Mouse (Mus musculus): ENCODE data around the gene Asrgl1. TPM values are rescaled to one million over a fixed set of nuclear protein-coding genes. Genes with fewer than 3 reads are reported as not detected.
A peak's percentile ranks its signal among the peaks of the same experiment; 100 is the strongest.
"Not testable (repeated sequence)": the region's sequence is repeated elsewhere in the genome, so short reads cannot be mapped to it uniquely, and the experiment has no call there.

Asrgl1 gene
- 7.2 and 9.5 TPM in 2 replicates for total RNA-seq (2015)
- 7.5 and 8.3 TPM in 2 replicates for total RNA-seq (2017)

- peak; percentile 99 for ATAC-seq (ENCODE audit: poor library complexity, severe bottlenecking)
Observed at GRCm38 (mm10) chr19:9135512-9136331, at the start of gene Asrgl1. TSS of gene Asrgl1 (minus strand) at chr19:9135636.

- no peak for ATAC-seq (ENCODE audit: poor library complexity, severe bottlenecking)
Observed at GRCm38 (mm10) chr19:9146214-9146613, 10.8 kb upstream of the Asrgl1 start.

DNA sequence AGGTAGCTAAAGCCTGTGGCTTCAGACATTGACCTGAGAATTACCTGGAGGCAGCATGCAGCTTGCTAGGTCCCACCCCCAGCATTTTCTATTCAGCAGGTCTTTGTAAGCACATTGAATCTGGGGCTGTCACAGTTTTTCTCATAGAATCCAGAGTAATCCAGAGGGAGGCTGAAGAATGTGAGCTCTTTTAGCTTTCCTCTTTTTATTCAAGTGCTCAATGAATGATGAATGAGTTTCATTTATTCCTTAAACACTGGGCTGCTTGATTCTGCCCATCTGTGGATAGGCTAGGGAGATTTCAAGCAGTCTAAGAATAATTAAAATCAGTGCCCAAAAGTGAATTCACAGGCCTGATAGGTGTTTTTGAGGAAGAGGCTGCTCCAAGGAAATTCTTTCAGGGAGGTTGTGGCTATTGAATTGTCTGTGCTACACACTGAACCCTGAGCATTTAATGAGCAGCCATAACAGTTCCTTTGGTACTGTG, 8.2 kb upstream of the Asrgl1 start:
- ATAC-seq (ENCODE audit: poor library complexity, severe bottlenecking), result no peak

DNA sequence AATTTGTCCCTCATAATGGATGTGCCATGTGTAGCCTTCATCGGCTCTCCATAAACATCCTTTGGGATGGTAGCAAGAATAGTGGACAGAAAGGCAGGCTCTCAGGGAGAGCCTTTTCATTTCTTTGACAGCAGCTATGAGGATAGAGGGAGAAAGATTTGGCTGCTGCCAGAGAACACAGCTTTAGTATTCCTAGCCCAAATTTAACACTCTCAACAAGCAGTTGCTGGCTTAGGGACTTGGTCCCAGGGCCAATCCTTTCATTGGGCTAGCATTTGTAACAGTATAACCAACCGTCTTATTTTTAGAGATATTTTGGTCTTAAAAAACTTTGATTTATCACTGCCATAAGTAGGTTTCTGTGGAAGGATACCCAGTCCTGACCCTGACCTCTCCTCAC, 7.8 kb upstream of the Asrgl1 start:
- no peak for ATAC-seq (ENCODE audit: poor library complexity, severe bottlenecking)

- not testable (repeated sequence) for ATAC-seq (ENCODE audit: poor library complexity, severe bottlenecking)
Observed at GRCm38 (mm10) chr19:9140361-9140760, 4.9 kb upstream of the Asrgl1 start.

DNA sequence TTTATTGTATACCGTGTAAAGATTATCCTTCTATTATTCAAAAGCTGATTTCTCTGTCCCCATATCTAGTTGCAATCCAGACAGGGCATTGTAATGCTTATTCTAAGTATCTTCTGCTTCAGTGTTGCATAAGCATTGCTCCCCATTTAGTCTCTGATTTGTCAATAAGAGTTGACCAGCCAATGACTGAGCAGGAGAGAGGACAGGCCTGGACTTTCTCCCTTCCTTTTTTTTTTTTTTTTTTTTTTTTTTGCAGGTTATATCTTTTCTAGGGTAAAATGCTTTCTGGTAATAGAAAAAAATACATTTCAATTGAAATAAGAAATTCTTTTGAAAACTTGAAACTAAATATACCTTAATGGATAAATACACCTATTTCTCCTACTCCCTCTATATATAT, 1.7 kb upstream of the Asrgl1 start:
- peak; percentile 43; the same call in 1 of the 2 replicates for ATAC-seq (ENCODE audit: poor library complexity, severe bottlenecking)

DNA sequence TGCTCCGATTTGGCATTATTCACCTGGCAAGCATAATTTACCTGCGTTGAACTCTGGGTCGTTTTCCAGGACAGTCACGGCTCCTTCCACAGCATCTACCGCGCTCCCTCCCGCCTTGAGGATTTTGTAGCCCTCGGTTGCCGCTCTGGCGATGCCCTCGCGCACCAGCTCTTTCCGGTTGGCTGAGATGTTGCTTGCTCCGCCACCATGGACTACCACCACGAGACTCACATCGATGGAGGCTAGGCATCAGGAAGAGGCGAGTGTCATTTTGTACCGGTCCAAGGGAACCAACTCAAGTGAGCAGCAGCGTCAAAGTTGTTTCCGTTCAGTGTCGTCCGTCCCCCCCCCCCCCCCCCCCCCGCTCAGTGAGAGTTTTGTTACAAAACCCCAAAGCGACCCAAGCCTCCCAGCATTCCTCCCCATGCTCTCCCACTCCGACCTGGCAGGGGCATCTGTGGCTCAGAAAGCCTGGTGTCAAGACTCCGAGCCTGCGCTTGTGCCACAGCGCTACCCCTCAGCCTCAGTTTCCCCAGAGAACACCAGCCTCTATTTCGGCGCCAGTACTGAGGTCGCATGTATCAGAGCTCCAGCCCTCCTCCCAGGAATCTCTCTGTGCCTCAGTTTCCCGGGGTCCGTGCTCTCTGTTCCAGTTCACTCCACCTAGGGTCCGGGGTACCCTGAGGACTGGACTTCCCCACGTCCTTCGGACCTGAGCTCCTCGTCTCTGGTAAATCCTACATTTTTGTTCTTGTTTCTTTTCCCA, 507 bp downstream of the Asrgl1 start:
- ATAC-seq (ENCODE audit: poor library complexity, severe bottlenecking), result peak; percentile 44

GRCm38 (mm10) chr19:9129996-9130395, 5.4 kb downstream of the Asrgl1 start:
- no peak for ATAC-seq (ENCODE audit: poor library complexity, severe bottlenecking)

DNA sequence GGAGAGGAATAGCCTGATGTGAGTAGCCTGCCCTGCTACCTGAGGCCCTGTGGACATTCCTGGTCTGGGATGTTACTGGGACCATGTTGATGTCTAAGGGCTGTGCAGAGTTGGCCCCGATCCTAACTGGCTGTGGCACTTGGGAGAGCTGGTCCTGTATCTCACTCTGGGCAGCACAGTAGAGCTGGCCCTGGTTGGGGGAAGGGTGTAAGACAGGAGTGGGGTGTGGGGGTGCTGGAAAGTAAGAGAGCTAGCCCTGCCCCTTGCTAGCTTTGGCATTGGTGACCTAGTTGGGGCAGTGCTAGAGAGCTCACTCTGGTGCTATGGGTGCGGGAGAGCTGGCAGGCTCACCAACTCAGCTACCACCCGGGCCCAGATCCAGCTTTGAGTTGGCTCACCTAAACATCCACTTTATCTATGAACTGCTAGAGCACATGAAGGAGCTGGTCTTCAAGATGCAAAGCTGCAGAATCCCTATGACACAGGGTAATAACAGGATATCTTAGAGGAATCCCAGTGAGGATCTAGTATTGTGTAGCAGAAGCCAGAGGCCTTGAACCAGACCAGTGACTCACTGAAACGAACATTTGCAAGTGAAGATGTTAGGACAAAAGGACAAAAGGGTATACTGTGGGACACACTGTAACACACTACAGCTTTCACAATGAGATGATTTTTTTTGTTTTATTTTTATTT, 6.8 kb downstream of the Asrgl1 start:
- no peak for ATAC-seq (ENCODE audit: poor library complexity, severe bottlenecking)

- ATAC-seq (ENCODE audit: poor library complexity, severe bottlenecking), result not testable (repeated sequence)
Observed at GRCm38 (mm10) chr19:9123986-9124385, 11.4 kb downstream of the Asrgl1 start.

DNA sequence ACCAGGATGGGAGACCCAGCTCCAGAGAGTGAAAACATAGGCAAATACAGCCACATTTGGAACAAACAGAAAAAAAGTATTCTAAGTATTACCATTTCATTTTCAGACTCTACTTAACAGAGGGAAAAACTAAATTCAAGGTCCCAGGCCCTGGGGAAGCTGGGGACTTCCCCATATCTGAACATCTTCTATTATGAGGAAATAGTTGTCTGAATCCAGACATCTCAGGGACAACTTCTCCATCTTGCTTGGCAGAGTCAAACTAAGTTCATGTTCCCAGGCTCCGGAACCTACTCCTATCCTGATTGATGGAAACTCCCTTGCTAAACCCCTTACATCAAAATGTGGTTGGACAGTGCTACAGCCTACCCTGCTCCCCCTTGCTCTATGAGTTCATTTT, 13.0 kb downstream of the Asrgl1 start:
- no peak for ATAC-seq (ENCODE audit: poor library complexity, severe bottlenecking)

DNA sequence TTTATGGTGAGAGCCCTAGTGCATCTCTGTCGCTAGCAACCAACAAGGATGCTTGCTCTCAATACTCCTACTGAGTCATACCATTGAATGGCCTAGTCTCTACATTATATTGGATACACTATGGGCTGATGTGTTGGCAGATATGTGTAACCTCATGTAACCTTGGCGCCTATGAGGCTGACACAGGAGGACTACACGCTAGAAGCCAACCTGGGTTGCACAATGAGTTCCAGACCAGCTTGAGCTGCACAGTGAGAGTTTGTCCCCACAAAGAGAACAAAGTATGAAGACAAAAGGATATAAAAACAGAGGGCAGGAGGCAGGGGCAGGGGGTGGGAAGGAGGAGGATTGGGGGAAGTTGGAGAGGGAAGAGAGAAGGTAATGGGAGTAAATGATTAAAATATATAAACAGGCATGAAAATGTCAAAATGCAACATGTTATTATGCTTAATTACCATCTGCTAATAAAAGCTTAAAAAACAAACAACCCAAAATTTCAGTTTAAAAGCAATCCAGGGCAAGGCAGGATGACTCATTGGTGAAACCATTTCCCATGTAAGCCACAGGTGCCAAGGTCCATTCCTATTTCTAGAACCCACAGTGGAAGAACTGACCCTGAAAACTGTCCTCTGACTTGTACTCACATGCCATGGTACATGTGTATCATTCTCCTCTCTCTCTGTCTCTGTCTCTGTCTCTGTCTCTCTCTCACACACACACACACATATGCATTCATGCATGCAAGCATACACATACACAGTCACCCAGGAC, 15.6 kb downstream of the Asrgl1 start:
- ATAC-seq (ENCODE audit: poor library complexity, severe bottlenecking), result no peak

DNA sequence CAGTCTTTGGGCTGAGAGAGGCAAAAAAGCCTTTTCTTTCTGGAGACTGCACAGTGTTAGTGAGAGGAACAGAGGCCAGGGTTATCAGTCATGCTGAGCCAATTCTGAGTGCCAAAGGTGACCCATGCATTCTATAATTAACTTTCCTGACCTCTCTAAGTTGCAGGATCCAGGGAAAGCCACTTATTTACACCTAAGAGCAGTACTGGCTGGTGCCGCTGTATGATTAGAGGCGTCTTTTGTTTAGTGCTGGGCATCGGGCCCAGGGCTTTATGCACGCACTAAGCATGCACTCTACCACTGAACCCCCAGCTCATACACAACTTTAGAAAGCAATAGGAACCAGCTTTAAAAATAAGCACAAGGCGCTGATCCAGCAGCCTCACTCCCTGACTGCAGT, 18.2 kb downstream of the Asrgl1 start:
- ATAC-seq (ENCODE audit: poor library complexity, severe bottlenecking), result no peak

DNA sequence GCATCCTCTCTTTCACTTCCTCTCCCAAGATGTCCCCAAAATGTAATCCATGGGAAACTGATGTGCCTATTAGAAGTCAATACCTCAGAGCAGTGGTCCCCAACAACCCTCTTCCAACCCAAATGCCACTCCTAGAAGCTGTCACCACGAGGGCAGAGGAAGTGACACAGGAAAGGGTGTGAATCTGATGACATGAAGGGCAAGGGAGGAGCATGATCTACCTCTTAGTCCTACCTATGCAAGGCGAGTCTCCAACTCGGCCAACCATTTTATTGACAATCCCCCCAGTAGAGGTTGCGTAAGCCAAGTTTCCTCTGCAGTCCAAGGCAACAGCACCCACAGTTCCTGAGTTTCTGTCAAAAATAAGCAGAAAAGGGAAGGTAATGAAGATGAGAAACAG, 19.2 kb downstream of the Asrgl1 start:
- ATAC-seq (ENCODE audit: poor library complexity, severe bottlenecking), result peak; percentile 64

DNA sequence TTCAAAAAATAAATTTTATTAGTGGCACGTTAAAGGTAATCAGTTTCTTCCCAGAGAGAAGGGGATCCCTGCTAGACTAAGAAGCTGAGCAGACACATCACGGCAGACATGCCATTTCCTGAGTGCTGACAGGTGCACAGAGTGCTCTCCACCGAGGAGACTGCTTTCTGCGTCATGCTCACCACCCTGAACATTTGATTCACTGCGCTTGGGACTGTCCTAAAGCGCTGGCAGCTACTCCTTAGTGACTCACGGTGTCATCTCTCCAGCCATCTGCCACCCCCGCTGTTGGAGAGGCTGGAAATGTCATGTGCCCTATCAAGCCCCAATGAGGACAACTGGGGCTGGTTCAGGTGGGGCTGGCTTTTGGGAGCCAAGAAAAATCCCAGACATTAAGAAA, 23.4 kb downstream of the Asrgl1 start:
- no peak for ATAC-seq (ENCODE audit: poor library complexity, severe bottlenecking)

DNA sequence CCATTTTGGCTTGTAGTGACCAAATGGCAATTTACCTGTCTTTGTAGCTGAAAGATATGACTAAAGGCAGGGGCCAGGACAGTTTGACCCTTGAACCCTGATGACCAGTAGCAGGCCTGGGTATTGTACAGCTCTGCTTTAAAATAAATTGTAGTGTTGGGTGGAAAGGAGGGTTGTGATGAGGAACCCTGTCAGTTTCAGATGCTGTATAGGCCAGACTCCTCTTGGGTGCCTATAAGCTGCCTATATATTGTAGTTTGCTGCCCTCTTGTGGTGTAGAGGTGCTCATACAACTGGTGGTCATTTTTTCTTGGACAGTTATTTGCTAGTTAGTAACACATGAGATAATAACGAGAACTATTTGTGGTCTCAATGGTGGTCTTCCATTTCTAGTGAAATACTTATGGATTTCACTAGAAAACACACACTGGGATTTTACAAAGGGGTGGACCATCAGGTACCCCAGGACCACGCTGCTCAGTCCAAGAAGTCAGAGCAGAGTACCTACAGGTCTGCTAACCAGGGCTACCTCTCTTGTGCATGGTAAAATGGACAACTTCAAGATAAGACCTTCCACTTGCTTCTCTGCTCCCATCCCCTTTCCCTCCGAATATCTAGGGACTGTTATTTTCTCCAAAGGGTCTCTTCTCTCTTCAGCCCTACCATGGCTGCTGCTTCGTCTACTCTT, 25.1 kb downstream of the Asrgl1 start:
- ATAC-seq (ENCODE audit: poor library complexity, severe bottlenecking), result peak; percentile 90

- no peak for ATAC-seq (ENCODE audit: poor library complexity, severe bottlenecking)
Observed at GRCm38 (mm10) chr19:9108536-9108935, 26.9 kb downstream of the Asrgl1 start.

- no peak for ATAC-seq (ENCODE audit: poor library complexity, severe bottlenecking)
Observed at GRCm38 (mm10) chr19:9107379-9107755, 28.1 kb downstream of the Asrgl1 start.

DNA sequence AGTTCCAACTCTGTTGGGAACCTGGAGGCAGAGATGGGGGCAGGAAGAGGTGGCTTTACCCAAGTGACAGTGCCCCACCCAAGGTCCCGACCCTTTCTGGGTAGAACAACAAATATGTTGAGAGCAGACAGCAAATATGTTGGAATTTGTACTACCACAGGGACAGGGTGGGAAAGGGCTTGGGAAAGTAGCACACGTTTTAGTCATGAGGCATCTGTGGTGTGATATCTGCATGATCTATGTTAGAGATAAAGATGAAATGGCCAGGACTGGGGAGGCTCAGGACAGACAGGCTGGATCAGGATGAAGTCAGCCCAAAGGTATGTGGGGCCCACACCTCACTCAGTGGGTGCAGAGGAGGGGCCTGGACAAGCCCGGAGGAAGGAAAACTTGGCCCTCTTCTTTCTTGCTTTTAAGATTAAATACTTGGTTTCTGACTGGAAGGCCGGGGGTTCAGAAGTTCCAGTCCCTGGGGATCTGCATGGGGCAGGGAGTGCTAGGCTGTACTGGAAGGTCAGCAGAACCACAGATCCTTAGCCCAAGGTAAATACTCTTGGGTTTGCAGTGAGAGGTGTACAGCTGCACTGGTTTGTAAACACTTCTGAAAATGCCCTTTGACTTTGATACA, 28.6 kb downstream of the Asrgl1 start:
- ATAC-seq (ENCODE audit: poor library complexity, severe bottlenecking), result no peak
